Mouse (Mus musculus) testis, postnatal 14 days (tissue): ENCODE results near the gene Lima1.
"Not testable (repeated sequence)": the region's sequence is repeated elsewhere in the genome, so short reads cannot be mapped to it uniquely, and the experiment has no call there.

Experiments used
- DNase-seq: peaks from one replicate; pipeline ENCODE4 v3.0.0; 2021; ENCODE audit warnings: low spot score

Lima1 gene

GRCm38 (mm10) chr15:99875334-99875869 is at the start of gene Lima1:
Gene Lima1 (minus strand): TSS chr15:99875456.
- peak; percentile 83 for DNase-seq

- DNase-seq = peak; percentile 30
Measured at GRCm38 (mm10) chr15:99919601-99920158, 44.4 kb upstream of the Lima1 start.

- no peak for DNase-seq
Measured at GRCm38 (mm10) chr15:99917264-99917663, 42.0 kb upstream of the Lima1 start.

GRCm38 (mm10) chr15:99914613-99915012 is 39.4 kb upstream of the Lima1 start:
- peak; percentile 60 for DNase-seq

GRCm38 (mm10) chr15:99911785-99912184 is 36.5 kb upstream of the Lima1 start:
- no peak for DNase-seq

GRCm38 (mm10) chr15:99909339-99909996 is 34.2 kb upstream of the Lima1 start:
- peak; percentile 81 for DNase-seq

- DNase-seq = no peak
Measured at GRCm38 (mm10) chr15:99907514-99907913, 32.3 kb upstream of the Lima1 start.

- no peak for DNase-seq
Measured at GRCm38 (mm10) chr15:99907041-99907440, 31.8 kb upstream of the Lima1 start.

- no peak for DNase-seq
Measured at GRCm38 (mm10) chr15:99904841-99905240, 29.6 kb upstream of the Lima1 start.

GRCm38 (mm10) chr15:99904333-99904732 is 29.1 kb upstream of the Lima1 start:
- DNase-seq = peak; percentile 53

GRCm38 (mm10) chr15:99903227-99903626 is 28.0 kb upstream of the Lima1 start:
- peak; percentile 68 for DNase-seq

GRCm38 (mm10) chr15:99902786-99903185 is 27.5 kb upstream of the Lima1 start:
- DNase-seq = no peak

- no peak for DNase-seq
Measured at GRCm38 (mm10) chr15:99896621-99897020, 21.4 kb upstream of the Lima1 start.

GRCm38 (mm10) chr15:99891355-99891754 is 16.1 kb upstream of the Lima1 start:
- no peak for DNase-seq

GRCm38 (mm10) chr15:99890412-99891236 is 15.4 kb upstream of the Lima1 start:
- DNase-seq = no peak

- no peak for DNase-seq
Measured at GRCm38 (mm10) chr15:99889275-99889874, 14.1 kb upstream of the Lima1 start.

- DNase-seq = not testable (repeated sequence)
Measured at GRCm38 (mm10) chr15:99887130-99887529, 11.9 kb upstream of the Lima1 start.

- DNase-seq = no peak
Measured at GRCm38 (mm10) chr15:99884038-99884437, 8.8 kb upstream of the Lima1 start.

GRCm38 (mm10) chr15:99878541-99878940 is 3.3 kb upstream of the Lima1 start:
- no peak for DNase-seq

- no peak for DNase-seq
Measured at GRCm38 (mm10) chr15:99874612-99875333, 483 bp downstream of the Lima1 start.

- DNase-seq = no peak
Measured at GRCm38 (mm10) chr15:99872543-99872942, 2.7 kb downstream of the Lima1 start.

- no peak for DNase-seq
Measured at GRCm38 (mm10) chr15:99867654-99868053, 7.6 kb downstream of the Lima1 start.
